Mouse (Mus musculus) G1E (cell line): ENCODE measurements around the gene Cdca4. TPM values are rescaled to one million over a fixed set of nuclear protein-coding genes. Genes with fewer than 3 reads are reported as not detected.
"Not testable (repeated sequence)": the region's sequence is repeated elsewhere in the genome, so short reads cannot be mapped to it uniquely, and the experiment has no call there.

Source experiments
- ATAC-seq: 2 replicates; pipeline ENCODE4 v1.8.0; 2016; ENCODE audit warnings: mild to moderate bottlenecking; ENCODE audit not compliant: insufficient number of reproducible peaks, poor library complexity, low FRiP score, severe bottlenecking; ENCODE audit errors: extremely low read depth
- DNase-seq: peaks from one replicate; pipeline ENCODE4 v3.0.0; 2012; ENCODE audit warnings: low spot score
- H3K27me3 ChIP-seq: 2 replicates; pipeline ENCODE4 v1.6.1; 2012; ENCODE audit warnings: mild to moderate bottlenecking, low read length, inconsistent platforms; ENCODE audit not compliant: insufficient read depth
- H3K36me3 ChIP-seq: replicated peaks from 2 replicates; pipeline ENCODE3; 2012; ENCODE audit warnings: mild to moderate bottlenecking, inconsistent platforms
- H3K4me1 ChIP-seq: 2 replicates; pipeline ENCODE4 v1.6.1; 2012; ENCODE audit warnings: low read depth, low read length, inconsistent platforms, mixed read lengths; ENCODE audit not compliant: insufficient read depth
- H3K4me3 ChIP-seq: 2 replicates; pipeline ENCODE4 v1.5.1; 2012; ENCODE audit warnings: low read depth, mild to moderate bottlenecking, inconsistent platforms, low read length, moderate library complexity, mixed read lengths
- H3K9me3 ChIP-seq: replicated peaks from 2 replicates; pipeline ENCODE4 v1.6.1; 2012; ENCODE audit warnings: inconsistent platforms
- CTCF ChIP-seq: IDR thresholded peaks from 2 replicates; pipeline ENCODE4 v1.5.1; 2012; ENCODE audit warnings: low read depth, low read length, inconsistent platforms, mixed read lengths
- GATA1 ChIP-seq: IDR thresholded peaks from 2 replicates; pipeline ENCODE4 v1.6.1; 2012; ENCODE audit warnings: borderline replicate concordance, low read length, inconsistent platforms, mixed read lengths
- GATA2 ChIP-seq: IDR thresholded peaks from 2 replicates; pipeline ENCODE4 v1.6.1; 2012; ENCODE audit warnings: low read depth, low read length, inconsistent platforms, borderline replicate concordance
- POLR2AphosphoS5 ChIP-seq: IDR thresholded peaks from 2 replicates; pipeline ENCODE4 v1.6.1; 2012; ENCODE audit warnings: low read depth, low read length, inconsistent platforms; ENCODE audit not compliant: insufficient replicate concordance
- TAL1 ChIP-seq: conservative IDR thresholded peaks from 2 replicates; pipeline ENCODE4 v1.6.1; 2012; ENCODE audit warnings: low read depth, low read length, inconsistent platforms, mixed read lengths
- polyA plus RNA-seq: library from polyadenylated mRNA; stranded (reverse); fragments of >175 nt; gene quantifications from 2 replicates; pipeline ENCODE4 v1.2.3, GENCODE M21; 2012
- total RNA-seq, 2 experiments: library from RNA; stranded (forward) in 1 of 2; stranded (reverse) in 1 of 2; fragments of 200-1000 nt in 1 of 2; fragments of >200 nt in 1 of 2; fragmentation: Nextera tagmentation in 1 of 2; gene quantifications; 2 replicates each; pipeline ENCODE4 v1.2.3; 2014 to 2017

Gene Cdca4
- total and polyA plus RNA-seq, 3 experiments, result 56.8 to 140 (median 124) TPM

GRCm38 (mm10) chr12:112850344-112850743 is 21.1 kb upstream of the Cdca4 start:
- H3K4me3 ChIP-seq, result no peak overlapping the region
- DNase-seq (no peak), ATAC-seq (no peak)
- no peak for TF ChIP-seq GATA2
- no peak for TF ChIP-seq POLR2AphosphoS5
- no peak for TF ChIP-seq CTCF
- TF ChIP-seq GATA1, result no peak
- no peaks in the 10 kb centered on the region for H3K9me3 ChIP-seq
- no peaks in the 10 kb centered on the region for H3K36me3 ChIP-seq
- H3K4me1 ChIP-seq, result peaks cover 8% of the 10 kb centered on the region
- H3K27me3 ChIP-seq, result peaks cover 20% of the 10 kb centered on the region

- Histone ChIP-seq H3K36me3 (no peaks in the 10 kb centered on the region), H3K9me3 (no peaks in the 10 kb centered on the region), H3K4me3 (no peak overlapping the region), H3K4me1 (peaks cover 8% of the 10 kb centered on the region), H3K27me3 (peaks cover 20% of the 10 kb centered on the region)
- DNase-seq (no peak), ATAC-seq (no peak)
- TF ChIP-seq GATA1 (no peak), POLR2AphosphoS5 (no peak), CTCF (no peak), GATA2 (no peak), TAL1 (no peak)
Observed at GRCm38 (mm10) chr12:112849235-112850022, 20.2 kb upstream of the Cdca4 start.

GRCm38 (mm10) chr12:112847880-112848279 is 18.7 kb upstream of the Cdca4 start:
- ATAC-seq, result no peak
- no peak for TF ChIP-seq GATA2
- no peak for TF ChIP-seq GATA1
- no peak for TF ChIP-seq POLR2AphosphoS5
- no peak for TF ChIP-seq TAL1
- Histone ChIP-seq H3K36me3 (no peaks in the 10 kb centered on the region), H3K9me3 (no peaks in the 10 kb centered on the region), H3K27me3 (peaks cover 17% of the 10 kb centered on the region), H3K4me1 (peaks cover 3% of the 10 kb centered on the region), H3K4me3 (no peak overlapping the region)
- DNase-seq, result no peak

- 0 out of 2 replicates have a peak, but pooled peaks cover 2% of the 10 kb centered on the region for H3K9me3 ChIP-seq
- H3K4me3 ChIP-seq, result no peak overlapping the region
- peak; percentile 98 for TF ChIP-seq CTCF
- TF ChIP-seq GATA2, result no peak
- H3K27me3 ChIP-seq, result peaks cover 20% of the 10 kb centered on the region
- DNase-seq (peak; percentile 88), ATAC-seq (peak; percentile 81)
- H3K36me3 ChIP-seq, result no peaks in the 10 kb centered on the region
- no peaks in the 10 kb centered on the region for H3K4me1 ChIP-seq
Observed at GRCm38 (mm10) chr12:112843803-112844202, 14.6 kb upstream of the Cdca4 start.

GRCm38 (mm10) chr12:112842128-112842527 is 12.9 kb upstream of the Cdca4 start:
- not testable (repeated sequence) for H3K4me3 ChIP-seq, H3K36me3 ChIP-seq, H3K4me1 ChIP-seq, H3K9me3 ChIP-seq, ATAC-seq, DNase-seq
- peaks cover 21% of the 10 kb centered on the region for H3K27me3 ChIP-seq

GRCm38 (mm10) chr12:112841338-112841892 is 12.2 kb upstream of the Cdca4 start:
- H3K27me3 ChIP-seq, result peaks cover 21% of the 10 kb centered on the region
- DNase-seq, H3K36me3 ChIP-seq, H3K9me3 ChIP-seq, ATAC-seq, H3K4me1 ChIP-seq, H3K4me3 ChIP-seq: not testable (repeated sequence)
